Mouse (Mus musculus) right cerebral cortex, postnatal 10 days (tissue): ENCODE measurements at regions not wholly inside any gene's neighbourhood (a gene's known extent, or its start where the extent isn't known, plus 50 kb on each side); places are given as distances from the start of the nearest gene placed in this dataset.
A peak's percentile ranks its signal among the peaks of the same experiment; 100 is the strongest.

ENCODE experiments used
- DNase-seq, 2 experiments: peaks; one replicate each; pipeline ENCODE4 v3.0.0; 2021; ENCODE audit warnings: low spot score in 2 of 2

DNA sequence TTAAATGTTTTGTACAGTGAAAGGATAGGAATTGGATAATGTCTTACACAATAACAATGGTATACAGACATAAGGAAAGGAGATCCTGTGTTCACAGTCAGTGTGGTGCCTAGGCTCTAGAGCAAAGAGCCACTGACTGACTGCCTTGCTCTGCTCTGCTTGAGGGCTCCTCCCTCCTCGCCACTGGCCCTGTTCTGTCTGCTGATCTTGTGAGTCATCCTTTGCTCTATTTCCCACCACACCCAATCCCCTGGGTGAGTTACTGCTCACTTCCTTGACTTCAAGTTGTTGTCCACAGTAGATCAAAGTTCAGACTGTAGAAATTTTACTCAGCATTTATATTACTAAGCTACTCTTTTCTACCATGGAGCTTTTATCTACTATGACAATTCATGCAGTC, 117.3 kb downstream of the Tmsb4x start:
- no peak for DNase-seq

DNA sequence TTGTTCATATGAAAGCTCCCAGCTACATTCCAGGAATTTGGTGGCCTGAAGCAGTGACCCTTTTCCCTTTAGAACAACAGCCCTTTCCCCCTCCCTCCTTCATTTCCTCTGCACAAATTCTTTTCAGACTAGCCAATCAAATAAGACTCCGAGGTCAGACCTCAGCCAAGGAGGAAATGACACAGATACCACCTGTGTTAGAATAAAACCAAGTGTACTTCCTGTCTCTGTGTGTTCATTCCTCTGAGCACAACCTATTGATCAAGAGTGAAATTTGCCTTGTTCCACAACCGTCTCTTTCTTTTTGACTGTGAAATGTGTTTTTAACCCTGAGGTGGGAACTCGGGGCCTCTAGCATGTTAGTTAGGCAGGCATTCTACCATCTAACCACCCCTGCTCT, 120.2 kb downstream of the Tmsb4x start:
- DNase-seq: no peak

DNA sequence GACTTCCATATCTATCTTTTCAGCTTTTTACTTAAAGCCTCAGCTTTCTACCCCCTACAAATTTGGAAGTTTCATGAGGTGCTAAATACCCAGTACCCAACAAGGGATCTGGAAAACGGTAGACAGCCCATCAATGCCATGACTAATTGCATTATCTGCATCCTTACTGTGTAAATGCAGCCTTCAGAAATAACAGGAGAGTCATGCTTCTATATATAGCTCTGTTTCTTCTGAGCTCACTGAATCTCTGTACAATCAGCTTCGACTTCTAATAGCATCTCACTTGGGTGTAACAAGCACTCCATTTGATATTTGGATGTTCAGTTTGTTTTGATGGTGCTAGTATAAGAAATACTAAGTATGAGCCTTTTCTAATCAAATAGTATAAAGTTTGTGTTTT, 120.7 kb downstream of the Tmsb4x start:
- DNase-seq: no peak

DNA sequence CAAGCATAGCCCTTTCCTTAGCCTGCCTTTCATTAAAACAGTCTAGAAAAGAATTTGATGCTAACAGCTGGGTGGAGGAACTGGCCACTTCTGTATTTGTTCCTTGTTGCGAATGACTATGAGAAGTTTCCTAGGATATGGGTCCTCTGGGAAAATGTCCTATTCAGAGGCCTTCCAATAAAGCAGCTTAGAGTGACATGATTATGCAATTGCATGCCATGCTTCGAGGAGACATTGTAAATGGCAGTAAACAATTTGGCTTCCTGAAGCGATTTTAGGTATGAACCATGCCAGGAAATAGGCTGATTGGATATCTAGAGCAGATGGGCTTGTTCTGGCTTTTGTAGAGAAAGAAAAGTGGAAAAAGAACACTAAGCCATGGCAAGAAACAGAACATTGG, 128.3 kb downstream of the Tmsb4x start:
- no peak for DNase-seq

DNA sequence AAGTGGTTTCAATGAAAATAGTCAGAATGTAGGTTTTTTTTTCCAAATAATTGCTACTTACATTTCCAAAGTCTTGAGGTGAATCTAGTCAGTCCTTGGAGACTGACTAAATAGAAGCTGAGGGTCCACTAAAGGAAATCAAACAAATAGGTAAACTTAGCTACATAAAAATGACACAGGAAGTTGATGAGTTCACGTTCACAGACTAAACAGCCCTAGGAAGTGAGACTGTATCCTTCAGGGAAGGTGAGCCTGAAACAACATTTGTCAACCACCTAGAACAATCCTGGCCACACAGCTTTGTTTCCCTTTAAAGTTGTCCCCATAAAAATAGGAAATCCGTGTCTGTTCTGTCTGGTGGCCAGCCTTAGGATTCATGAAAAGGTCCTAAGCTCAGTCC, 140.0 kb downstream of the Tmsb4x start:
- DNase-seq: no peak

DNA sequence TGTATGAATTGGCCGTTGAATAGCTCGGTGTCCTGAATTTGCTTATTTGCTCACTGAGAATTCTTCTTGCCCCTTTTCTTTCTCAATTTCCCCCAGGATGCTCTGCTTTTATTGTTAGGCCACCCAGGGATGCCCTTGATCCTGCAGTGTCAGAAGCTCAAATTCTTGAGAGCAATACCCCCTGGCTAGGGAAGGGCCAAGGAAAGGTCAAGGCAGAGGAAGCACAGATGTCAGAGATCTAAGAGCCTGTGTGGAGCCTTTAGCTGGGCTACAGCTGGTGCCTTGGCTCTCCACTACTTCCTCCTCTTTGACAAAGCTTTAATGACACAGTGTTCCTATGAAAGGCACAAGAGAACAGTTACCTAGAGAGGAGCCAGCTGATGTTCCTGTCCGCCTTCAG, 141.2 kb downstream of the Tmsb4x start:
- no peak for DNase-seq

DNA sequence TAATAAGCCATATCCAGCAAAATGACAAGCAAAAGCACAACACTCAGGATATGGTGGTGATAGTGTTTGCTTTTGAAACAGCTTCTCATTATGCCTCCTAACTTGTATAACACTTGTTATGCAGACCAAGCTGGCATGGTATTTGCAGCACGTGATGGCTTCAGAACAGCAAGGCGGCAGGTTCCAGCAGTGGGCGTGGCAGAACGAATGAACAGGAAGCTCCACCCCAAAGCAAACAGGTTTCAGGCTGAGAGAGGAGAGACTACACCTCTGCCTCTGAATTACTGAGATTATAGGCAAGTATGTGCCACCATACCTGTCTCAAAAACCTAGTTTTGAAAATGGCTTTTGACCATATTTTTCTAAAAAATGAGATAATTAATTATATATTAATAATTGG, 145.2 kb downstream of the Tmsb4x start:
- peak in 1 of 2 experiments; percentile 27 for DNase-seq

DNA sequence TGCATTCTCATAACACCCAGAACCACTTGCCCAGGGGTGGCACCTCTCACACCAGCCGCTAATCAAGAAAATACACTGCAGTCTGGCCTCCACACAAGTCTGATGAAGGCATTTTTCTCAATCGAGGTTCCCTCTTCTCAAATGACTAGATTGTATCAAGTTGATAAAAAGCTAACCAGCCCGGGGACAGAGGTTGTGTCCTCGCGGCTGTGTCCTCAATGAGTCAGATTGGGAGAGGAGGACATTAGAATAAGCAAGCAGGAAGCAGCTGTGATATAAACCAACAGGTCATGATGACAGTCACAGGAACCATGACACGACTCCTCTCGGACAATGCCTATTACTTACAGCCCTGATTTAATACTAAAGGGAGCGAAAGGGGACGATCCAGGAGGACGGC, 156.7 kb downstream of the Tmsb4x start:
- no peak for DNase-seq

DNA sequence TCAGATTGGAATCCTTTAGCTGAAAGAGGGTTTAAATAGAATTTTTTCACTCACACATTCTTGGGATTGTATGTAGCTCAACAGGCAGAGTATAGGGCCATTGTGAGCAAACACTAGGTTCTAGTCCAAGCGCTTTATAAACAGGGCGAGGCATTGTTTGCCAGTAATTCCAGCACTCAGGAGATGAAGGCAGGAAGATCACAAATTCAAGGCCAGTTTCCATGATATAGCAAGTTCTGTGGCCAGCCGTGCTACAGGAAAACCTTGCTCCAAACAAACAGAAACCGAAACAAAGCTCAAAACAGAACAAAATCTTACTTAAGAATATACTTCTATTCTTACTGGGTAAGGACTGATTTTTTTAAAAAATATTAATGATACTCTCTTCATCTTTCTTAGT, 159.0 kb downstream of the Tmsb4x start:
- no peak for DNase-seq

DNA sequence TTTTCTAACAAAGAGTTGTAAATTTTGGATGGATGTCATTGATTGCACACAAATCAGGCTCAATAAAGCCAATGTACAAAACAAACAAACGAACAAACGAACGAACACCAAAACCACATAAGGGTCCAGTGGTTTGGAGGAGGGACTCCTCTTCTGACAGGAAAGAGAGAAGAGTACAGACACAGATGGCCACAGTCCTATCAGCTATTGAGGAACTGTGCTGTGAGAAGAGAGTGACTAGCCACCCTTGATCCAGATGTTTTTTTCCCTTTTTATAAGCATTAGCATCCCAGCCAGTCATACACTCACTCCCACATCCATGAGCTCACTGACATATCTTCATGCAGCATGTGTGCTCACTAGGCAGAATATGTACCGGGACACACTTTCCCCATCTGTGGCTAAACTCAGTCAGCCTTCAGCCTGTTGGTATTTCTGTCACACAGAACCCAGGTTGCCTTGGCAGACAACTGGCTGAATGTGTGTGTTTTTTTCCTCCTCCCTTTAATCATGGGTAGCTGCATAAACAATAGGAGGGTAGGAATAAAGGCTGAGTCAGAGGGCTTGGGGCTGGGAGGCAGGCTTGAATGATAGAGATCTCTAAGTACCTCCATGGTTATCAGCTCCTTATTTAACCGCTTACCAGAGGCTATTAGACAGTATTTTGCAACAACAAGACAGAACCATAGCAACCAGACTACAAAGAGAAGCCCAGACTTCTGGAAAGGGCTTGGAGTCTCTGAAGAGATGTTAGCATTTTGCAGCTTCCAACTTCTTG, 159.7 kb downstream of the Tmsb4x start:
- no peak for DNase-seq

DNA sequence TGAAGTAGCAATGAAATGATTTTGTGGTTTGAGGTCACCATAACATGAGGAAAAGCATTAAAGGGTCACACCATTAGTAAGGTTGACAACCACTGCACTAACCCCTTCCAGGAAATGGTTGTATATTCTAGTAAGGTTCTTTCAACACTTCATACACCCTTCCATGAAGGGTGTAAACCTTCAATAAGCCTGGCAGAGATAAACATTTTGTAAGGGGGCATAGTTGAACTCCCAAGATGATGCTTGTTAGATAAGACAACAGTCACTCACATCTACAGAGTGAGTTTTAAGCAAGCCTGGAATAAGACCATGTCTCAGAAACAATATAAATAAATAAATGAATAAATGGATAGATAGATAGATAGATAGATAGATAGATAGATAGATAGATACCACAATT, 171.1 kb downstream of the Tmsb4x start:
- DNase-seq: no peak

DNA sequence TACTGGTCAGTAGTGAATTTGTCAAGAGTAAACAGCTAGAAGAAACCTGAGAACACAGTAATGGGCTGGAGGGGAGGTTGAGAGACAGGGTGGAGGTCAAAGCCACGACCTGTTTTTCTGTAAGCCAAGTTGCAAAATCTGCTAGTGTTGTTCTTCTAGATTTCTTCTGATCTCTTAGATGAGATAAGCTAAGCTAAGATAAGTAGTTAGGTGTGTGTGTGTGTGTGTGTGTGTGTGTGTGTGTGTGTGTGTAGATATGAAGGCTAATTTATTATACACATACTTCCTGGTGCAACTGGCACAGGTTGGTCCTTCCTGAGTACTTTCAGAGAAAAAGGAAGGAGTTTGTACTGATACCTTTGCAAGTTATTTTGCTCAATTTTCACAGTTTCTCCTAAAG, 172.8 kb downstream of the Tmsb4x start:
- DNase-seq: no peak

DNA sequence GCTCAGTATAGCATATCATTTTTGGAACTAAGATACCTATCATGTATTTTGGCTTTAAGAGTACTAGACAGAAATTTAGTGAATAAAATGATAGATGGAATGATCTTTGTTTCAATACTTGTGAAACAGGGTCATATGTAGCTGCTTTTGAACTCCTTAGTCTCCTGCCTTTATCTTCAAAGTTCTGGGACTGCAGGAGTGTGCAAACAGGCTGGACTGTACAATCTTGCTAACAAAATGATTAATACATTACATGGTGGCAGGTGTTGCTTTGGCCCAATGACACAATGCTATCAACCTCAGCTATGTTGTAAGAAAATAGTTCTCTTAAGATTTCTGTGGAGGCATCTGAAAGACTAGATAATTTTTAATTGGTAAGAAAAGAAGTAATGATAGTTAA, 173.5 kb downstream of the Tmsb4x start:
- DNase-seq: no peak

DNA sequence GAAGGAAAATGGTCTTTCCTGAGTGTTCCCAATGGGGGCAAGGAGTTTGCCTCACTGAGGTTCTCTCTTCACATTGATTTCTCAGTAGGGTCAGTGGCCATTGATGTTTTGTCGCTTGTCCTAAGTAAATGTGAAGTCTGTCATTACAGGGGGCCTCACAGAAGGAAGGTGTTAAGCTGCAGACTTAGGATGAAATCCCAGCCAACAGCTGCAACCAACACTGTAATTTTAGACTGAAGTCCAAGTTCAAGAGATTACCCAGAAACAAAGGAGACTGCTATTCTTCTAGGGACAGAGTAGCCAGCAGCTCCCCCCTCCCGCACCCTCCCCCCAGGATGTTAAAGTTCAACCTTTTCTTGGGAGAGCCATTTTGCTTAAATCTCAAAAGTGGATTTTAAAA, 176.0 kb downstream of the Tmsb4x start:
- DNase-seq: no peak

DNA sequence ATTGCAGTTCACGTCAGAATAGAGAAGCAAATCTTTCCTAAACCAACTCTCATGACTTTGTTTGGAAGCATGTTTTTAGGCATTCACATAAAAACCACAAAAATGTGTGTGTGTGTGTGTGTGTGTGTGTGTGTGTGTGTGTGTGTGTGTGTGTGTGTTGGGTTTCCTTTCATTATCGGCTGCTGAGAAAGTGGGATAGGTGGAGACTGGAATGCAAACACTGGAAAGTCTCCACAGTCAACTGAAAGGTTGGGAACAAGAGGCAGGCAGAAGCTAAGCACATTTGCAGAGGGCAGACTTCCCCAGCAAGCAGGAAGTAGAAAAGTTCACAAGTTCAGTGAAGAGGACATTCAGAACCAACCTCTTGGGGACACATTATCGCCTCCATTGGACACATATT, 176.5 kb downstream of the Tmsb4x start:
- DNase-seq: no peak

DNA sequence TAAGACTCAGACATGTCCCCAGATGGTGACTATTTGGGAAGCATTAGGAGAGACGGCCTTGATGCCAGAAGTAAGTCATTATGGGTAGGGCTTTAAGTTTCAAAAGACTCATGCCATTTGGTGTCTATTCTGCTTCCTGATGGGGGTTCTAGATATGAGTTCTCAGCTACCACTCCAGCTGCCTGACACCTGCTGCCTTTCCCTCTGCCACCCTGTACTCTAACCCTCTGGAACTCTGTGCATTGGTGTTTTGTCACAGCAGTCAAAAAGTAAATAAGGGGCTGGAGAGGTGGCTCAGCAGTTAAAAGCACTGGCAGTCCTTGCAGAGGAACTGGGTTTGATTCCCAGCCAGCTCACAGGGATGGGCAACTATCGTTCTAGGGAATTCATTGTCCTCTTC, 177.6 kb downstream of the Tmsb4x start:
- no peak for DNase-seq

DNA sequence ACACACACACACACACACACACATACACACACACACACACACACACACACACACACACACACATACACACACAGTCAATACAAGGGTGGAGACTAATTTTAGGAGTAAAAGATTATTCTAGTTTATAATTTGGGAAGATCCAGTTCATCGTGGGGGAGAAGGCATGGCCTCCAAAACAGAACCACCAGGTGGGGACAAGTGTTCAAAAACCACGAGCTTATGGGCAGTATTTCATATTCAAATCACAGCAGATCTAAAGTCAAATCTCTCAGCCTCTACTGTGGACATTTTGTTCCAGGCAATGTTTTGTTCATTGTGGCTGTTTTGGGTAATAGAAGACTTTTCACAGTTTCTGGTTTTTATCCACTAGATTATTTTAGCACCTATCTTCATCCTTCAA, 193.5 kb downstream of the Tmsb4x start:
- no peak for DNase-seq

DNA sequence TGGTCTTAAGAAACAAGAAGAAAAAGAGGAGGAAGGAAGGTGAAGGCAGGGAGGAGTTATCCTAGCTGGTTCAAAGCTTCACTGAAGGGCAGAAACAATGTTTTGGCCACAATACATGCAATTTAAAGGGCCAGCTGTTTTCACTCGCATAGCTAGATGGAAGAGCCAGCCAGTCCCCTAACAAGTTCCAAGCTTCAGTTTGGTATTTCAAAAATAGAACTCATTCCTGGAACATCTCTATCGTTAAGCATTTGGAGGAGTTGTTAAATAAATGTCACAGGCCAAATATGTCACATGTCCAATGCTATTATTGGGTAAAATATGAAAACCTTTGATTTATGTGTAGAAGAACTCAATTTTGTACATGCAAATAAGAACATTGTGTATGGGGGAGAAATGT, 194.8 kb downstream of the Tmsb4x start:
- no peak for DNase-seq

DNA sequence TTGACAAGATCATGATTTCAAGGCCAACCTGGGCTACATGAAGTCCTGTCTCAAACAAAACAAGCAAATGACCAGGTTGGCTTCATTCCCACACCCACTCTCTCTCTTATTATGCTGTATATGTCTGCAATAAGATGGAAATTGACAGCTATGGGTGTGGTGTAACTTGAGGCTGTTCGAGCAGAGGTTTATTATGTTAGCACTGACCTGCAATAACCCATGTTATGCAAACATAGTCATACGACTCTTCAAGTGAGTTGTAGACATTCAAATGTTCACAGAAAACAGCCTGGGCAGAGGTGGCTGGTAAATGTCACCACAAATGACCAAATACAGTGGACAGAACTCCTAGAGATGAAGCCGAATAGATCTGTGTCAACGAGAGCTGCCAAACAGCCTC, 196.2 kb downstream of the Tmsb4x start:
- DNase-seq: no peak

DNA sequence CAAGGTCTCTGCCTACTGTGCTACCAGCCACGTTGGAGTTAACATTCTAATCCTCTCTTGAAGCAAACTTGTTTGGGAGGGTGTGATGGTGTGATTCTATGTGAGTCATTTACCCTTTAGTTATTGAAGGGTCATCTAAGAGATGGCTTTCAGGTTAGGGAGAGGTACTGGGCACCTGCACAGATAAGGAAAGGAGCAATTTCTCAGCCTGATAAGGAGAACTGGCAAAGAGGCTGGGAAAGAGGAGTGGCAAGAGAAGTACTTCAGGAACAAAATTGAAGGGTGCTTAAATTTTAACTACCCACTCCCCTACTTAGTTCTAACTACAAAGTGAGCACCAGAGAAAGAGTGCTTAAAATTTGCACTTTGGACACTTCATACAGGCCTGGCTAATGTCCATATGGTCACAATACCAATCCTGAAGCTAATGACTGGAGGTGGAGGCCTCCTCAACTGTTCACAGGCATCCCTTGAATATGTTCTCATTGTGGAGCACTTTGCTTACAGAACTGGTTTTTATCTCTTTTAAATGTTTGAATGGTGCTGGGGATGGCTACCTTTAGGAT, 197.1 kb downstream of the Tmsb4x start:
- no peak for DNase-seq

DNA sequence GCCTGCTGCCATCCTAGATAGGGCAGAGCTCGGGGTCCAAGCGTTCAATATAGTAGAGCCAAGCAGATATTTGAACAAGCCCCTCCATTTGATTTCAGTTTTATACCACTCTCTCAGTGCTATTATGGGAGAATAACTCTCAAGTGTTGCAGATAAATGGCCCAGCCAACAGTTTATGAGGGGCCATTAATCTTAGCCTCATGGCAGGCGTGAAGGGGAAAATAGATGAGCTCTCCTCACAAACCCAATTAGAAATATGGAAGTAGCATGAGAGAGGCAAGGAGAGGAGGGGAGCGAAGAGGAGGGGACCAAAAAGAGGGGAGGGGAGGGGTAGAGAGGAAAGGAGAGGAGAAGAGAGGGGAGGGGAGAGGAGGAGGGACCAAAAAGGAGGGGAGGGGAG, 213.3 kb downstream of the Tmsb4x start:
- DNase-seq: no peak

DNA sequence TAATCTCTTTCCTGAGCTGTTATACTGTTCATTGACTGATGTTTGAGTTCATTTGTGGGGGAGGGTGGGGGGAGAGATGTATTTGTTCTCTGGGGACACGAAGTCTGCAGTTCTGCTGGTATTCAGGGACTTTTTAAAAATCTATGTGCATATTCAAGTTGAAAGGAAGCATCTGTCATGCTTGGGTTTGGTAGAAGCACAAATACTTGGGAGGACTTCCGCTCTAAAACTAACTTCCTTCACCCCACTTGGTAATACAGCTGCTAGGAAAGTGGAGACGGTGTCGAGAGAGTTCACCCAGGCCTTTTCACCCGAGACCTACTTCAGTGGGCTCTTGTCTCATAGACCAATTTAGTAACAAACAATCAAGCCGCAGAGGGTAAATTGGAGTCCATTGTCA, 228.1 kb downstream of the Tmsb4x start:
- no peak for DNase-seq

DNA sequence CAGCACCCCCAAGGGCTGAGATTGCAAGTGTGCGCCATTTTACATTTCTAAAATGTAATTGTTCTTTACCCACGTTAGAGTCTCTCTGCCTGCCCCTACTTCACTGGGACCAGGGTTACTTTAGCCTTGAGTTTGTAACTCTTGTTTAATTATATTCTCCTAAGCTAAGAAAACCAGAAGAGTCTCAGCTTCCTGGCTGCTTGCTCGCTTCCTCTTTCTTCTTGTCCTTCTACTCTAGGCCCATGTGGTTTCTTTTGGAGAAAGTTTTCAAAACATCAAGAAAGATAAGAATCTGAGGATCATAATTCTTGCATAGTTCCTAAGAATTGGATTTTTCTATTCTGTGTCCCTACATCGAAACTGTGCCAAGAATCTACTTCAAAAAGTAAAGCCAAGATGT, 228.6 kb downstream of the Tmsb4x start:
- no peak for DNase-seq

DNA sequence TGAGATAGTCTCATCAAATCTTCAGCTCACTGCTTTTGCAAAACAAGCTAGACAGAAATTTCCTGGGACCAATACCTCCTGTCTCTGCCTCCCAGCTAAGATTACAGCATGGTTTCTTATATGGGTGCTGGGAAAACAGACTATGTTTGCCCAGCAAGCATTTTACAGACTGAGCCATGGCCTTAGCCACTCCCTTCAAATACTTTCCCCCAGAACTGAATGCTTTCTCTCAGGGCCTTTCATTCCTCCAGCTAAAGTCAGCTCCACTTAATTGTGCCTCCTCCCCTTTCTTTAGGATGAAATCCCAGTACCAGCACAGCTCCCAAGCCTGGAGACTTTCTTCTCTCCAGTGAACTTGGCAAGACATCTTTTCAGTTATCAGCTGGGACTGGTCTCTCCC, 232.1 kb downstream of the Tmsb4x start:
- DNase-seq: no peak
